Mouse (Mus musculus) embryonic fibroblast, embryonic 13.5 days (primary cell): ENCODE measurements around the gene Tmem117.

Experiments
- CTCF ChIP-seq: IDR thresholded peaks from 2 replicates; pipeline ENCODE4 v1.5.1; 2011; ENCODE audit warnings: mild to moderate bottlenecking, control low read depth, low read length, moderate library complexity, borderline replicate concordance; ENCODE audit not compliant: insufficient read depth
- POLR2A ChIP-seq: IDR thresholded peaks from 2 replicates; pipeline ENCODE4 v1.6.1; 2011; ENCODE audit warnings: low read depth, mild to moderate bottlenecking, control low read depth, low read length, moderate library complexity

DNA sequence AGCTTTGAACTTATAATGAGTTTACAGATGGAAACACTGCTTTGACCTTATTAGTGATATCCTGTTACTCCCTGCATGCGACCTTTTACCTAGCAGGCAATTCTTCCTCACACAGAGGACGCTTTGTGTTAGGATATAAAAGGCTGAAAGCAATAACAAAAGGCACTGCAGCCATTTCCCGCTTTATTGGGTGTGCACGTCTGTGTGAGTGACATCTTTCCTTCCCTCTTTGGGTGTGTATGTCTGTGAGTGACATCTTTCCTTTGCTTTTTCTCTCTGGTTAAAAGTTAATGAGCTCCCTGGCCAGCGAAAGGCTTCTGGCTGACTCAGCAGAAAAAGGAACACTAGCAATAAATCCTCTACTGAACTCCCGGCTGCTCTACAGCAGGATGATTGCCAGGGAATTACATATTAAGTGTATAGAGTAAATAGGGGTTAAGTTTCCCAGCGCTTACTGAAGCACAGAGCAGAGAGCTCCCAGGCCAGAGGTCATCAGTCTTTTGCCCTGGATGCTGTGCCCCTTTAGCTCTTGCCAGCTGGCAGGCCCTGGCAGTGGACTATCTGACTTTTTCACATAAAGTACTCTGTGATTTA is 46.9 kb upstream of the Tmem117 start:
- no peak for TF ChIP-seq POLR2A
- no peak for TF ChIP-seq CTCF
